Mouse (Mus musculus): Measurements from ENCODE around the gene G6pc2. TPM values are rescaled to one million over a fixed set of nuclear protein-coding genes. Genes with fewer than 3 reads are reported as not detected.
A peak's percentile ranks its signal among the peaks of the same experiment; 100 is the strongest.

Gene G6pc2
- polyA plus RNA-seq, 1 experiment from 2014 or later, result not detected

GRCm38 (mm10) chr2:69247081-69247480, 36.2 kb downstream of the G6pc2 start:
- no peak overlapping the region for H3K4me2 ChIP-seq (ENCODE audit: low read depth, low read length)
- H3K9ac ChIP-seq (replicated peaks), result no peak overlapping the region
- TF ChIP-seq EP300 (IDR thresholded peaks at IDR 0.05; ENCODE audit: low read depth), result no peak
- TF ChIP-seq CTCF (IDR thresholded peaks at IDR 0.05; ENCODE audit: low read depth), result no peak
- no peaks in the 10 kb centered on the region for H3K27me3 ChIP-seq (ENCODE audit: insufficient read depth, low read length)
- DNase-seq (no peak), ATAC-seq (no peak)
- H3K9me3 ChIP-seq (ENCODE audit: low read length), result no peaks in the 10 kb centered on the region
- no peak overlapping the region for H3K4me3 ChIP-seq (ENCODE audit: low read depth, low read length)
- H3K4me1 ChIP-seq (ENCODE audit: insufficient read depth), result no peaks in the 10 kb centered on the region
- WGBS (ENCODE audit: insufficient replicate concordance), result 85% methylated on average over 1 of the region's 1 CpGs
- 0 out of 2 replicates have a peak, but pooled peaks cover 9% of the 10 kb centered on the region for H3K36me3 ChIP-seq (replicated peaks; ENCODE audit: insufficient read depth, low read length)
- H3K27ac ChIP-seq (ENCODE audit: low read depth), result no peak overlapping the region

GRCm38 (mm10) chr2:69248221-69248755, 37.4 kb downstream of the G6pc2 start:
- 71% methylated on average over 16 of the region's 16 CpGs for whole genome bisulfite sequencing (ENCODE audit: insufficient replicate concordance)
- DNase-seq (no peak), ATAC-seq (no peak)
- no peaks in the 10 kb centered on the region for H3K27me3 ChIP-seq (ENCODE audit: insufficient read depth, low read length)
- no peak overlapping the region for H3K27ac ChIP-seq (ENCODE audit: low read depth)
- H3K4me1 ChIP-seq (ENCODE audit: insufficient read depth), result no peaks in the 10 kb centered on the region
- no peaks in the 10 kb centered on the region for H3K9me3 ChIP-seq (ENCODE audit: low read length)
- H3K4me2 ChIP-seq (ENCODE audit: low read depth, low read length), result no peak overlapping the region
- H3K36me3 ChIP-seq (replicated peaks; ENCODE audit: insufficient read depth, low read length), result 0 out of 2 replicates have a peak, but pooled peaks cover 9% of the 10 kb centered on the region
- H3K4me3 ChIP-seq (ENCODE audit: low read depth, low read length), result no peak overlapping the region
- H3K9ac ChIP-seq (replicated peaks), result no peak overlapping the region
- no peak for TF ChIP-seq EP300 (IDR thresholded peaks at IDR 0.05; ENCODE audit: low read depth)
- TF ChIP-seq CTCF (IDR thresholded peaks at IDR 0.05; ENCODE audit: low read depth), result no peak

- TF ChIP-seq CTCF (IDR thresholded peaks at IDR 0.05; ENCODE audit: low read depth), result no peak
- no peak for TF ChIP-seq EP300 (IDR thresholded peaks at IDR 0.05; ENCODE audit: low read depth)
- Histone ChIP-seq H3K36me3 (replicated peaks; ENCODE audit: insufficient read depth, low read length) (0 out of 2 replicates have a peak, but pooled peaks cover 2% of the 10 kb centered on the region), H3K4me1 (ENCODE audit: insufficient read depth) (no peaks in the 10 kb centered on the region), H3K9ac (replicated peaks) (no peak overlapping the region), H3K9me3 (ENCODE audit: low read length) (no peaks in the 10 kb centered on the region), H3K27me3 (ENCODE audit: insufficient read depth, low read length) (no peaks in the 10 kb centered on the region), H3K4me3 (ENCODE audit: low read depth, low read length) (no peak overlapping the region), H3K27ac (ENCODE audit: low read depth) (no peak overlapping the region), H3K4me2 (ENCODE audit: low read depth, low read length) (no peak overlapping the region)
- no peak for ATAC-seq
- no peak for DNase-seq
These were observed 53.3 kb downstream of the G6pc2 start for GRCm38 (mm10) chr2:69264069-69264618.

- Histone ChIP-seq H3K4me1 (ENCODE audit: insufficient read depth) (no peaks in the 10 kb centered on the region), H3K36me3 (replicated peaks; ENCODE audit: insufficient read depth, low read length) (0 out of 2 replicates have a peak, but pooled peaks cover 4% of the 10 kb centered on the region), H3K27ac (ENCODE audit: low read depth) (no peak overlapping the region), H3K4me3 (ENCODE audit: low read depth, low read length) (no peak overlapping the region), H3K4me2 (ENCODE audit: low read depth, low read length) (no peak overlapping the region), H3K9me3 (ENCODE audit: low read length) (no peaks in the 10 kb centered on the region), H3K27me3 (ENCODE audit: insufficient read depth, low read length) (no peaks in the 10 kb centered on the region), H3K9ac (replicated peaks) (no peak overlapping the region)
- TF ChIP-seq EP300 (IDR thresholded peaks at IDR 0.05; ENCODE audit: low read depth) (no peak), CTCF (IDR thresholded peaks at IDR 0.05; ENCODE audit: low read depth) (peak; percentile 58)
- WGBS (ENCODE audit: insufficient replicate concordance), result 11% methylated on average over 1 of the region's 1 CpGs
- no peak for ATAC-seq
- no peak for DNase-seq
These were observed 65.0 kb downstream of the G6pc2 start for GRCm38 (mm10) chr2:69275875-69276274.

Other genes with a start within 250 kb of the G6pc2 start
- gene Nostrin, start 75.3 kb upstream of the G6pc2 start, polyA plus RNA-seq (2015; fragmentation: Nextera tagmentation; extraction: Ambion mirVana), result 10.9 and 11.4 TPM in 2 replicates
- gene Spc25, start 4.9 kb upstream of the G6pc2 start, polyA plus RNA-seq (2015; fragmentation: Nextera tagmentation; extraction: Ambion mirVana), result 98.6 and 105 TPM in 2 replicates
- gene Abcb11, start 131.5 kb downstream of the G6pc2 start, polyA plus RNA-seq (2015; fragmentation: Nextera tagmentation; extraction: Ambion mirVana), result 74.4 and 74.8 TPM in 2 replicates
- 0.24 and 0.27 TPM in 2 replicates for gene Dhrs9, start 169.4 kb downstream of the G6pc2 start, polyA plus RNA-seq (2015; fragmentation: Nextera tagmentation; extraction: Ambion mirVana)